Mouse (Mus musculus) cerebellum, adult 11 months (tissue): ENCODE measurements at regions not wholly inside any gene's neighbourhood (a gene's known extent, or its start where the extent isn't known, plus 50 kb on each side); places are given as distances from the start of the nearest gene placed in this dataset.
"Not testable (repeated sequence)": the region's sequence is repeated elsewhere in the genome, so short reads cannot be mapped to it uniquely, and the experiment has no call there.

Source experiments
- DNase-seq: peaks from one replicate; pipeline ENCODE4 v3.0.0; 2022

GRCm38 (mm10) chr12:117327086-117327485 is 189.2 kb upstream of the Rapgef5 start:
- DNase-seq = not testable (repeated sequence)

GRCm38 (mm10) chr12:117330418-117330817 is 185.9 kb upstream of the Rapgef5 start:
- no peak for DNase-seq

- DNase-seq = no peak
Measured at GRCm38 (mm10) chr12:117336856-117337255, 179.4 kb upstream of the Rapgef5 start.

GRCm38 (mm10) chr12:117342321-117342720 is 174.0 kb upstream of the Rapgef5 start:
- no peak for DNase-seq

- DNase-seq = no peak
Measured at GRCm38 (mm10) chr12:117343121-117343520, 173.2 kb upstream of the Rapgef5 start.

- DNase-seq = not testable (repeated sequence)
Measured at GRCm38 (mm10) chr12:117343605-117344004, 172.7 kb upstream of the Rapgef5 start.

- no peak for DNase-seq
Measured at GRCm38 (mm10) chr12:117344266-117345087, 171.8 kb upstream of the Rapgef5 start.

GRCm38 (mm10) chr12:117345088-117345977 is 170.9 kb upstream of the Rapgef5 start:
- DNase-seq = peak; percentile 3

- no peak for DNase-seq
Measured at GRCm38 (mm10) chr12:117346091-117346490, 170.2 kb upstream of the Rapgef5 start.

GRCm38 (mm10) chr12:117347135-117347534 is 169.1 kb upstream of the Rapgef5 start:
- DNase-seq = no peak

- DNase-seq = no peak
Measured at GRCm38 (mm10) chr12:117348516-117348915, 167.8 kb upstream of the Rapgef5 start.

GRCm38 (mm10) chr12:117351900-117352299 is 164.4 kb upstream of the Rapgef5 start:
- DNase-seq = no peak

- no peak for DNase-seq
Measured at GRCm38 (mm10) chr12:117352511-117352910, 163.8 kb upstream of the Rapgef5 start.

- peak; percentile 22 for DNase-seq
Measured at GRCm38 (mm10) chr12:117352938-117353337, 163.3 kb upstream of the Rapgef5 start.

GRCm38 (mm10) chr12:117357811-117358210 is 158.5 kb upstream of the Rapgef5 start:
- no peak for DNase-seq

GRCm38 (mm10) chr12:117358891-117359290 is 157.4 kb upstream of the Rapgef5 start:
- no peak for DNase-seq

GRCm38 (mm10) chr12:117360215-117360614 is 156.1 kb upstream of the Rapgef5 start:
- no peak for DNase-seq

- no peak for DNase-seq
Measured at GRCm38 (mm10) chr12:117361826-117362225, 154.5 kb upstream of the Rapgef5 start.

- not testable (repeated sequence) for DNase-seq
Measured at GRCm38 (mm10) chr12:117363457-117363856, 152.8 kb upstream of the Rapgef5 start.

GRCm38 (mm10) chr12:117365181-117365580 is 151.1 kb upstream of the Rapgef5 start:
- DNase-seq = no peak

- no peak for DNase-seq
Measured at GRCm38 (mm10) chr12:117365876-117366275, 150.4 kb upstream of the Rapgef5 start.

GRCm38 (mm10) chr12:117378297-117378887 is 137.9 kb upstream of the Rapgef5 start:
- no peak for DNase-seq
